Mouse (Mus musculus): ENCODE results near the gene Ces3a. TPM values are rescaled to one million over a fixed set of nuclear protein-coding genes. Genes with fewer than 3 reads are reported as not detected.

The Ces3a gene
- polyA plus RNA-seq, 1 experiment from 2014 or later, result not detected

GRCm38 (mm10) chr8:105104220-105104619 is 55.8 kb downstream of the Ces3a start:
- Histone ChIP-seq H3K36me3 (no peaks in the 10 kb centered on the region), H3K9ac (no peak overlapping the region), H3K4me2 (replicated peaks) (no peak overlapping the region), H3K4me3 (no peak overlapping the region), H3K4me1 (no peaks in the 10 kb centered on the region), H3K27me3 (no peaks in the 10 kb centered on the region), H3K9me3 (replicated peaks) (0 out of 2 replicates have a peak, but pooled peaks cover 6% of the 10 kb centered on the region), H3K27ac (no peak overlapping the region)
- ATAC-seq (ENCODE audit: low FRiP score), result no peak
- WGBS, result 91% methylated on average over 3 of the region's 3 CpGs

Other genes starting within 250 kb of the Ces3a start
- gene Ces2b, start 217.0 kb upstream of the Ces3a start, polyA plus RNA-seq (2016; fragmentation: Nextera tagmentation; extraction: Ambion mirVana), result 0.10 and 0.38 TPM in 2 replicates
- gene Ces2c, start 201.5 kb upstream of the Ces3a start, polyA plus RNA-seq (2016; fragmentation: Nextera tagmentation; extraction: Ambion mirVana), result not detected in 2 replicates
- gene Ces2e, start 122.3 kb upstream of the Ces3a start, polyA plus RNA-seq (2016; fragmentation: Nextera tagmentation; extraction: Ambion mirVana), result not detected in 2 replicates
- gene Ces2f, start 101.2 kb upstream of the Ces3a start, polyA plus RNA-seq (2016; fragmentation: Nextera tagmentation; extraction: Ambion mirVana), result not detected in 2 replicates
- not detected in 2 replicates for gene Ces2g, start 86.9 kb upstream of the Ces3a start, polyA plus RNA-seq (2016; fragmentation: Nextera tagmentation; extraction: Ambion mirVana)
- gene Ces2h, start 47.7 kb upstream of the Ces3a start, polyA plus RNA-seq (2016; fragmentation: Nextera tagmentation; extraction: Ambion mirVana), result not detected in 2 replicates
- gene Ces3b, start 35.2 kb downstream of the Ces3a start, polyA plus RNA-seq (2016; fragmentation: Nextera tagmentation; extraction: Ambion mirVana), result not detected in 2 replicates
- gene Ces4a, start 83.2 kb downstream of the Ces3a start, polyA plus RNA-seq (2016; fragmentation: Nextera tagmentation; extraction: Ambion mirVana), result not detected in 2 replicates
- 66.2 and 72.5 TPM in 2 replicates for gene Cbfb, start 122.1 kb downstream of the Ces3a start, polyA plus RNA-seq (2016; fragmentation: Nextera tagmentation; extraction: Ambion mirVana)
- 28.5 and 28.9 TPM in 2 replicates for gene D230025D16Rik, start 176.5 kb downstream of the Ces3a start, polyA plus RNA-seq (2016; fragmentation: Nextera tagmentation; extraction: Ambion mirVana)
- 7.5 and 9.5 TPM in 2 replicates for gene B3gnt9, start 206.6 kb downstream of the Ces3a start, polyA plus RNA-seq (2016; fragmentation: Nextera tagmentation; extraction: Ambion mirVana)
- 17.2 and 17.5 TPM in 2 replicates for gene Tradd, start 216.0 kb downstream of the Ces3a start, polyA plus RNA-seq (2016; fragmentation: Nextera tagmentation; extraction: Ambion mirVana)
- 0.97 and 1.4 TPM in 2 replicates for gene Fbxl8, start 216.0 kb downstream of the Ces3a start, polyA plus RNA-seq (2016; fragmentation: Nextera tagmentation; extraction: Ambion mirVana)
- 0.23 TPM in 1 of 2 replicates, not detected in the other for gene Hsf4, start 221.2 kb downstream of the Ces3a start, polyA plus RNA-seq (2016; fragmentation: Nextera tagmentation; extraction: Ambion mirVana)
- gene Nol3, start 227.5 kb downstream of the Ces3a start, polyA plus RNA-seq (2016; fragmentation: Nextera tagmentation; extraction: Ambion mirVana), result 2.7 and 4.0 TPM in 2 replicates
- 63.2 and 74.0 TPM in 2 replicates for gene 4931428F04Rik, start 241.3 kb downstream of the Ces3a start, polyA plus RNA-seq (2016; fragmentation: Nextera tagmentation; extraction: Ambion mirVana)
- 12.7 and 15.7 TPM in 2 replicates for gene Exoc3l, start 247.5 kb downstream of the Ces3a start, polyA plus RNA-seq (2016; fragmentation: Nextera tagmentation; extraction: Ambion mirVana)
- gene E2f4, start 249.1 kb downstream of the Ces3a start, polyA plus RNA-seq (2016; fragmentation: Nextera tagmentation; extraction: Ambion mirVana), result 68.8 and 69.9 TPM in 2 replicates